Mouse (Mus musculus): ENCODE measurements at regions not wholly inside any gene's neighbourhood (a gene's known extent, or its start where the extent isn't known, plus 50 kb on each side); places are given as distances from the start of the nearest gene placed in this dataset.

- Histone ChIP-seq H3K4me3 (ENCODE audit: low read depth, low read length) (no peak overlapping the region), H3K36me3 (ENCODE audit: control insufficient read depth, insufficient read depth, low read length) (no peaks in the 10 kb centered on the region), H3K27me3 (ENCODE audit: control insufficient read depth, insufficient read depth, low read length) (no peaks in the 10 kb centered on the region), H3K9me3 (ENCODE audit: control insufficient read depth, low read length) (no peaks in the 10 kb centered on the region), H3K4me1 (ENCODE audit: control insufficient read depth, insufficient read depth, low read length) (no peaks in the 10 kb centered on the region), H3K27ac (ENCODE audit: low read depth, low read length) (no peak overlapping the region), H3K9ac (replicated peaks; ENCODE audit: low read depth, low read length) (no peak overlapping the region), H3K4me2 (ENCODE audit: low read depth, low read length) (no peak overlapping the region)
- WGBS, result 96% methylated on average over 9 of the region's 9 CpGs
- ATAC-seq (ENCODE audit: low read depth), result no peak
These were observed 93.0 kb downstream of the Erv3 start for GRCm38 (mm10) chr2:131766500-131766899.

- 74% methylated on average over 2 of the region's 2 CpGs for WGBS
- H3K9ac ChIP-seq (replicated peaks; ENCODE audit: low read depth, low read length), result no peak overlapping the region
- no peaks in the 10 kb centered on the region for H3K27me3 ChIP-seq (ENCODE audit: control insufficient read depth, insufficient read depth, low read length)
- H3K4me1 ChIP-seq (ENCODE audit: control insufficient read depth, insufficient read depth, low read length), result no peaks in the 10 kb centered on the region
- H3K4me3 ChIP-seq (ENCODE audit: low read depth, low read length), result no peak overlapping the region
- ATAC-seq (ENCODE audit: low read depth), result no peak
- H3K9me3 ChIP-seq (ENCODE audit: control insufficient read depth, low read length), result no peaks in the 10 kb centered on the region
- H3K4me2 ChIP-seq (ENCODE audit: low read depth, low read length), result no peak overlapping the region
- H3K36me3 ChIP-seq (ENCODE audit: control insufficient read depth, insufficient read depth, low read length), result no peaks in the 10 kb centered on the region
- no peak overlapping the region for H3K27ac ChIP-seq (ENCODE audit: low read depth, low read length)
These were observed 98.0 kb downstream of the Erv3 start for GRCm38 (mm10) chr2:131761507-131761906.

GRCm38 (mm10) chr2:131757183-131757903 lies 102.2 kb downstream of the Erv3 start:
- H3K4me1 ChIP-seq (ENCODE audit: control insufficient read depth, insufficient read depth, low read length), result no peaks in the 10 kb centered on the region
- H3K27ac ChIP-seq (ENCODE audit: low read depth, low read length), result no peak overlapping the region
- H3K9ac ChIP-seq (replicated peaks; ENCODE audit: low read depth, low read length), result no peak overlapping the region
- no peaks in the 10 kb centered on the region for H3K9me3 ChIP-seq (ENCODE audit: control insufficient read depth, low read length)
- no peak overlapping the region for H3K4me3 ChIP-seq (ENCODE audit: low read depth, low read length)
- H3K36me3 ChIP-seq (ENCODE audit: control insufficient read depth, insufficient read depth, low read length), result no peaks in the 10 kb centered on the region
- H3K4me2 ChIP-seq (ENCODE audit: low read depth, low read length), result no peak overlapping the region
- no peaks in the 10 kb centered on the region for H3K27me3 ChIP-seq (ENCODE audit: control insufficient read depth, insufficient read depth, low read length)
- no peak for ATAC-seq (ENCODE audit: low read depth)
- WGBS, result 80% methylated on average over 7 of the region's 7 CpGs

- Histone ChIP-seq H3K27ac (ENCODE audit: low read depth, low read length) (no peak overlapping the region), H3K9ac (replicated peaks; ENCODE audit: low read depth, low read length) (no peak overlapping the region), H3K27me3 (ENCODE audit: control insufficient read depth, insufficient read depth, low read length) (no peaks in the 10 kb centered on the region), H3K9me3 (ENCODE audit: control insufficient read depth, low read length) (no peaks in the 10 kb centered on the region), H3K4me1 (ENCODE audit: control insufficient read depth, insufficient read depth, low read length) (no peaks in the 10 kb centered on the region), H3K4me2 (ENCODE audit: low read depth, low read length) (no peak overlapping the region), H3K4me3 (ENCODE audit: low read depth, low read length) (no peak overlapping the region), H3K36me3 (ENCODE audit: control insufficient read depth, insufficient read depth, low read length) (no peaks in the 10 kb centered on the region)
- ATAC-seq (ENCODE audit: low read depth), result no peak
- 65% methylated on average over 2 of the region's 2 CpGs for WGBS
These were observed 104.4 kb downstream of the Erv3 start for GRCm38 (mm10) chr2:131755107-131755506.

GRCm38 (mm10) chr2:131753436-131753835 lies 106.1 kb downstream of the Erv3 start:
- Histone ChIP-seq H3K36me3 (ENCODE audit: control insufficient read depth, insufficient read depth, low read length) (no peaks in the 10 kb centered on the region), H3K4me1 (ENCODE audit: control insufficient read depth, insufficient read depth, low read length) (no peaks in the 10 kb centered on the region), H3K27ac (ENCODE audit: low read depth, low read length) (no peak overlapping the region), H3K9me3 (ENCODE audit: control insufficient read depth, low read length) (no peaks in the 10 kb centered on the region), H3K27me3 (ENCODE audit: control insufficient read depth, insufficient read depth, low read length) (no peaks in the 10 kb centered on the region), H3K9ac (replicated peaks; ENCODE audit: low read depth, low read length) (no peak overlapping the region), H3K4me3 (ENCODE audit: low read depth, low read length) (no peak overlapping the region), H3K4me2 (ENCODE audit: low read depth, low read length) (no peak overlapping the region)
- 53% methylated on average over 2 of the region's 2 CpGs for WGBS
- no peak for ATAC-seq (ENCODE audit: low read depth)

GRCm38 (mm10) chr2:131750679-131751078 lies 108.9 kb downstream of the Erv3 start:
- Histone ChIP-seq H3K9me3 (ENCODE audit: control insufficient read depth, low read length) (no peaks in the 10 kb centered on the region), H3K4me1 (ENCODE audit: control insufficient read depth, insufficient read depth, low read length) (no peaks in the 10 kb centered on the region), H3K27ac (ENCODE audit: low read depth, low read length) (no peak overlapping the region), H3K9ac (replicated peaks; ENCODE audit: low read depth, low read length) (no peak overlapping the region), H3K27me3 (ENCODE audit: control insufficient read depth, insufficient read depth, low read length) (no peaks in the 10 kb centered on the region), H3K36me3 (ENCODE audit: control insufficient read depth, insufficient read depth, low read length) (no peaks in the 10 kb centered on the region), H3K4me2 (ENCODE audit: low read depth, low read length) (no peak overlapping the region), H3K4me3 (ENCODE audit: low read depth, low read length) (no peak overlapping the region)
- ATAC-seq (ENCODE audit: low read depth), result no peak
- 54% methylated on average over 6 of the region's 6 CpGs for WGBS

GRCm38 (mm10) chr2:131750206-131750605 lies 109.3 kb downstream of the Erv3 start:
- H3K4me1 ChIP-seq (ENCODE audit: control insufficient read depth, insufficient read depth, low read length), result no peaks in the 10 kb centered on the region
- no peak overlapping the region for H3K9ac ChIP-seq (replicated peaks; ENCODE audit: low read depth, low read length)
- no peak for ATAC-seq (ENCODE audit: low read depth)
- H3K27ac ChIP-seq (ENCODE audit: low read depth, low read length), result no peak overlapping the region
- H3K4me3 ChIP-seq (ENCODE audit: low read depth, low read length), result no peak overlapping the region
- H3K27me3 ChIP-seq (ENCODE audit: control insufficient read depth, insufficient read depth, low read length), result no peaks in the 10 kb centered on the region
- no peak overlapping the region for H3K4me2 ChIP-seq (ENCODE audit: low read depth, low read length)
- WGBS, result 77% methylated on average over 4 of the region's 4 CpGs
- no peaks in the 10 kb centered on the region for H3K36me3 ChIP-seq (ENCODE audit: control insufficient read depth, insufficient read depth, low read length)
- no peaks in the 10 kb centered on the region for H3K9me3 ChIP-seq (ENCODE audit: control insufficient read depth, low read length)

- H3K4me1 ChIP-seq (ENCODE audit: control insufficient read depth, insufficient read depth, low read length), result no peaks in the 10 kb centered on the region
- H3K9ac ChIP-seq (replicated peaks; ENCODE audit: low read depth, low read length), result no peak overlapping the region
- H3K4me2 ChIP-seq (ENCODE audit: low read depth, low read length), result no peak overlapping the region
- no peaks in the 10 kb centered on the region for H3K27me3 ChIP-seq (ENCODE audit: control insufficient read depth, insufficient read depth, low read length)
- H3K27ac ChIP-seq (ENCODE audit: low read depth, low read length), result no peak overlapping the region
- 85% methylated on average over 3 of the region's 3 CpGs for WGBS
- H3K9me3 ChIP-seq (ENCODE audit: control insufficient read depth, low read length), result no peaks in the 10 kb centered on the region
- H3K36me3 ChIP-seq (ENCODE audit: control insufficient read depth, insufficient read depth, low read length), result no peaks in the 10 kb centered on the region
- H3K4me3 ChIP-seq (ENCODE audit: low read depth, low read length), result no peak overlapping the region
- ATAC-seq (ENCODE audit: low read depth), result no peak
These were observed 109.8 kb downstream of the Erv3 start for GRCm38 (mm10) chr2:131749746-131750145.

GRCm38 (mm10) chr2:131748791-131749190 lies 110.8 kb downstream of the Erv3 start:
- Histone ChIP-seq H3K4me3 (ENCODE audit: low read depth, low read length) (no peak overlapping the region), H3K27ac (ENCODE audit: low read depth, low read length) (no peak overlapping the region), H3K9me3 (ENCODE audit: control insufficient read depth, low read length) (no peaks in the 10 kb centered on the region), H3K4me1 (ENCODE audit: control insufficient read depth, insufficient read depth, low read length) (no peaks in the 10 kb centered on the region), H3K36me3 (ENCODE audit: control insufficient read depth, insufficient read depth, low read length) (no peaks in the 10 kb centered on the region), H3K9ac (replicated peaks; ENCODE audit: low read depth, low read length) (no peak overlapping the region), H3K27me3 (ENCODE audit: control insufficient read depth, insufficient read depth, low read length) (no peaks in the 10 kb centered on the region), H3K4me2 (ENCODE audit: low read depth, low read length) (no peak overlapping the region)
- 24% methylated on average over 10 of the region's 10 CpGs for WGBS
- ATAC-seq (ENCODE audit: low read depth), result peak; percentile 11; the same call in 1 of the 2 replicates
